Mouse (Mus musculus) midbrain, embryonic 14.5 days (tissue): ENCODE measurements at regions not wholly inside any gene's neighbourhood (a gene's known extent, or its start where the extent isn't known, plus 50 kb on each side); places are given as distances from the start of the nearest gene placed in this dataset.

Experiments
- ATAC-seq: fragments of 200-750 bp; cut with Nextera tagmentation; 2 replicates; pipeline ENCODE4 v1.8.0; 2017; ENCODE audit warnings: moderate number of reproducible peaks, moderate library complexity; ENCODE audit not compliant: low FRiP score, low TSS enrichment
- DNase-seq: peaks from one replicate; pipeline ENCODE4 v3.0.0-alpha.2; 2015
- H3K27ac ChIP-seq: fragments of 300-500 bp; sonication (generic); replicated peaks from 2 replicates; pipeline ENCODE4 v1.5.1; 2014; ENCODE audit warnings: mild to moderate bottlenecking, low read depth, low read length, moderate library complexity
- H3K27me3 ChIP-seq: fragments of 300-500 bp; sonication (generic); 2 replicates; pipeline ENCODE4 v1.6.1; 2014; ENCODE audit warnings: low read length, control low read depth, mixed read lengths; ENCODE audit not compliant: control insufficient read depth, insufficient read depth
- H3K36me3 ChIP-seq: fragments of 300-500 bp; sonication (generic); 2 replicates; pipeline ENCODE4 v1.6.1; 2014; ENCODE audit warnings: low read length, control low read depth; ENCODE audit not compliant: control insufficient read depth, insufficient read depth
- H3K4me1 ChIP-seq: fragments of 300-500 bp; sonication (generic); 2 replicates; pipeline ENCODE4 v1.6.1; 2014; ENCODE audit warnings: mild to moderate bottlenecking, antibody characterized with exemption, low read length, control low read depth; ENCODE audit not compliant: control insufficient read depth, insufficient read depth
- H3K4me2 ChIP-seq: fragments of 300-500 bp; sonication (generic); 2 replicates; pipeline ENCODE4 v1.6.1; 2014; ENCODE audit warnings: mild to moderate bottlenecking, low read length, moderate library complexity
- H3K4me3 ChIP-seq: fragments of 300-500 bp; sonication (generic); replicated peaks from 2 replicates; pipeline ENCODE4 v1.5.1; 2014; ENCODE audit warnings: low read depth, low read length
- H3K9ac ChIP-seq: fragments of 300-500 bp; sonication (generic); replicated peaks from 2 replicates; pipeline ENCODE4 v1.6.1; 2014; ENCODE audit warnings: mild to moderate bottlenecking, low read length, moderate library complexity
- H3K9me3 ChIP-seq: fragments of 300-500 bp; sonication (generic); 2 replicates; pipeline ENCODE4 v1.6.1; 2016; ENCODE audit warnings: low read length, control low read depth, mixed read lengths; ENCODE audit not compliant: control insufficient read depth
- WGBS: fragments of 180-500 bp; shearing (Covaris S2); extraction: QIAGEN DNeasy Blood & Tissue Kit; methylation state at CpG from one replicate; pipeline ENCODE4 v1.1.7; 2014; 5-methylcytosine and 5-hydroxymethylcytosine counted together

DNA sequence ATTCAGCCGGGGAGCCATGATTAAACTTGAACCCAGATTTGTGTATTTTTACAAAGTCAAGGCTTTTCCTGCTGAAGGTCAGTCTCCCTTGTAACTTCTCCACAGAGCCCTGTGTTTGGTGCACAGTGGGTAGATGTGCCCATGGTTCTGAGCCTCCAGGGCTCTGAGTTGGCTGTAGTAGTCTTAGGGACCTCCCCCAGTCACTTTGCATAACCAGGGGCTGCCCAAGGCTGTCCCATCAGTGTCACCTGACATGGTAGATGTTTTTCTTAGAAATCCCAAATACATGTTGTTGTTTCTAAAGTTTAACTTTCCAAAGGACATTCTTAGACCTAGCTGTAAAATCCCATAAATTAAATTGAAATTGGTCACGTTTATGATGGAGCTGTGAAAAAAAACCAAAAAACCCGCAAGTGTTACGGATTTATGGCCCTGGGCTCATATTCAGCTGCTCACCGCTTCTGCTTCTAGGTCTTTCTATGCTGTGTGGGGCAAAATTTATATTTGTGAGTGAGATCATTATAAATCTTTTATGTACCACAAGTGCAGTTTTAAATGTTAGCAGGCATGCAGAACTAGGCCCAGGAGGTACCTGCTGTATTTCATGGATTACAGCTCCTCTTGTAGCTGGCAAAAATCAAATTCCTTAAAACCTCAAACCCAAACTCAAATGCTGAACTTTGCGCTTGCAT lies 339.4 kb upstream of the Id2 start:
- WGBS = 92% methylated on average over 6 of the region's 6 CpGs
- no peaks in the 10 kb centered on the region for H3K9me3 ChIP-seq
- no peak overlapping the region for H3K27ac ChIP-seq
- H3K4me1 ChIP-seq = no peaks in the 10 kb centered on the region
- no peaks in the 10 kb centered on the region for H3K27me3 ChIP-seq
- no peak overlapping the region for H3K9ac ChIP-seq
- DNase-seq (no peak), ATAC-seq (no peak)
- no peaks in the 10 kb centered on the region for H3K36me3 ChIP-seq
- no peak overlapping the region for H3K4me2 ChIP-seq
- H3K4me3 ChIP-seq = no peak overlapping the region

DNA sequence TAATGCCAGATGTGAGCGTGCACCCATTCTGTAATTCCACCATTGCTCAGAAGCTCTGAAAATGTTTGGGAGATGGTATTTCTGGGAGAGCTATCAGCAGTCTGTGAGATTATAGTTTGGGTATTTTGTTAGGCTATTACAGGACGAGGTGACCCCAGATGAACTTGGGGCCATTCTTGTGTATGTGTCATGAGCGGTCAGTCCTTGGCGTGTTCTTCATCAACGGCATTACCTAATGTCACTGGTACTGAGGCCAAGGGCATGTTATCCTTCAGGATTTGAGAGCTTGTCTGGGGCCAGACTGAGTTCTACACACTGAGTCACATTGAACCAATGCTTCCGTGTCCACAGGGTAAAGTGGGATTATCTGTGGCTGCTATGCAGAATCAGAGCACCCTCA lies 335.9 kb upstream of the Id2 start:
- Histone ChIP-seq H3K27me3 (no peaks in the 10 kb centered on the region), H3K4me2 (no peak overlapping the region), H3K27ac (no peak overlapping the region), H3K4me3 (no peak overlapping the region), H3K4me1 (no peaks in the 10 kb centered on the region), H3K36me3 (no peaks in the 10 kb centered on the region), H3K9ac (no peak overlapping the region), H3K9me3 (no peaks in the 10 kb centered on the region)
- no peak for DNase-seq
- WGBS = 96% methylated on average over 6 of the region's 6 CpGs
- ATAC-seq = no peak

GRCm38 (mm10) chr12:25430911-25431310 lies 334.0 kb upstream of the Id2 start:
- ATAC-seq = no peak
- WGBS = 93% methylated on average over 4 of the region's 4 CpGs
- Histone ChIP-seq H3K27ac (no peak overlapping the region), H3K4me3 (no peak overlapping the region), H3K27me3 (no peaks in the 10 kb centered on the region), H3K4me1 (no peaks in the 10 kb centered on the region), H3K9me3 (no peaks in the 10 kb centered on the region), H3K9ac (no peak overlapping the region), H3K4me2 (no peak overlapping the region), H3K36me3 (no peaks in the 10 kb centered on the region)
- DNase-seq = no peak

DNA sequence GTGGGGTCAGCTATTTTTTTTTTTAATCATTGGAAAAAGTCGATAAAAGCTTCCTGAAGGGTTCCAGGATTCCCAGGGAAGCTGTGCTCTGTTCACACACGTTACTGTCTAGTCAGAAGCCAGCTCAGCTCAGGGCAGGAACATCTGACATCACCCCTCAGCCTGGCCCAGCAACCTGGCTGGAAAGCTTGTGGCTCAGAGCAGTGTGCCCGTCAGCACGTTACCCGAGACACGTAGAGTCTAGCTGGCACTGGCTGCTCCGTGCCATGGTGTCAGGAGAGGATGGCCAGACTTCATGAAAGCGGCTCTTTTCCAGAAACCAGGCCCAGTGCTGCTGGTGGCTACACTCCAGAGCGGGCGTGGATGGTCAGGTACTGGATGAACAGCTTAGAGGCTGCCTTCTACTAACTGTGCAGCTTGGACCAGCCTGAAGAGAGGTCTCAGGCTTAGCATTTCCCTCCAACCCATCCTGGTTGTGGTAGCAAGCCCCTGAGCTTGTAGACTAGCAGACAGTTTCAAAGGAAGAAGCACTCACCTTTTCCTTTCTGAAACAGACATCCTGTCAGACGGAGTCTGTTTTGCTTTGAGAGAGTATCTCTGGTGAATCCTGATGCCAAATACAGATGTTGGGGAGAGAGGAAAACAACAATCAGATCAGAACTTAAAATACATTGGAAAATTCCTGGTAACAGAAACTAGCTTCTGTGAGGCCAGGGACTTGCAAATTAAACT lies 331.1 kb upstream of the Id2 start:
- no peak overlapping the region for H3K27ac ChIP-seq
- no peak overlapping the region for H3K4me3 ChIP-seq
- H3K4me1 ChIP-seq = no peaks in the 10 kb centered on the region
- no peaks in the 10 kb centered on the region for H3K9me3 ChIP-seq
- no peak overlapping the region for H3K9ac ChIP-seq
- no peaks in the 10 kb centered on the region for H3K27me3 ChIP-seq
- no peaks in the 10 kb centered on the region for H3K36me3 ChIP-seq
- DNase-seq (no peak), ATAC-seq (no peak)
- H3K4me2 ChIP-seq = no peak overlapping the region
- WGBS = 83% methylated on average over 11 of the region's 11 CpGs

DNA sequence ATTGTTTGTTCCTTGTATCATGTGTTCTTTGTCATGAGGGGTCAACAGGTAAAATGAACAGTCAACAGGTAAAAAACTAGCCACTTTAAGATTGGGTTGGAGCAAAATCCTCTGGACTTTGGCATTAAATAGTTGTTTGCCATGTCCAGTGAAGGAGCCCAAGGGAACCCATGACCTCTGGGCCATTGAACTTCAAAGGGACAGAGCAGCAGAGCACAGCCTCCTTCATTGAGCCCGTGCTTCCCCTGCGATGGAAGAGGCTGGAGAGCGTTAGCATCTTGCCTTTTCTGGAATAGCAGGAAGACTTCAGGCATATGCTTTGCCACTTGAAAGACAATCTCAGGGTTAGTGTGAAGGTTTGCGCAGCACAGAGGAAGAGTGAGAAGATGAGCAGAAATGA lies 320.4 kb upstream of the Id2 start:
- H3K4me1 ChIP-seq = peaks cover 9% of the 10 kb centered on the region; the same call in 1 of the 2 replicates
- DNase-seq (no peak), ATAC-seq (no peak)
- H3K9me3 ChIP-seq = 0 out of 2 replicates have a peak, but pooled peaks cover under 1% of the 10 kb centered on the region
- no peak overlapping the region for H3K9ac ChIP-seq
- no peaks in the 10 kb centered on the region for H3K27me3 ChIP-seq
- H3K4me2 ChIP-seq = no peak overlapping the region
- no peak overlapping the region for H3K4me3 ChIP-seq
- no peaks in the 10 kb centered on the region for H3K36me3 ChIP-seq
- 89% methylated on average over 4 of the region's 4 CpGs for whole genome bisulfite sequencing
- H3K27ac ChIP-seq = no peak overlapping the region

GRCm38 (mm10) chr12:25416571-25416970 lies 319.6 kb upstream of the Id2 start:
- peak; percentile 31 for DNase-seq
- Histone ChIP-seq H3K36me3 (no peaks in the 10 kb centered on the region), H3K27ac (no peak overlapping the region), H3K9ac (no peak overlapping the region), H3K4me3 (no peak overlapping the region), H3K9me3 (0 out of 2 replicates have a peak, but pooled peaks cover 2% of the 10 kb centered on the region), H3K4me1 (peaks cover 9% of the 10 kb centered on the region; the same call in 1 of the 2 replicates), H3K4me2 (no peak overlapping the region), H3K27me3 (no peaks in the 10 kb centered on the region)
- no peak for ATAC-seq
- 59% methylated on average over 3 of the region's 3 CpGs for WGBS

- H3K4me1 ChIP-seq = peaks cover 9% of the 10 kb centered on the region; the same call in 1 of the 2 replicates
- DNase-seq (no peak), ATAC-seq (no peak)
- no peak overlapping the region for H3K4me2 ChIP-seq
- WGBS = 22% methylated on average over 3 of the region's 3 CpGs
- H3K9me3 ChIP-seq = 0 out of 2 replicates have a peak, but pooled peaks cover 2% of the 10 kb centered on the region
- no peaks in the 10 kb centered on the region for H3K27me3 ChIP-seq
- no peaks in the 10 kb centered on the region for H3K36me3 ChIP-seq
- H3K27ac ChIP-seq = no peak overlapping the region; the same call in 1 of the 2 replicates
- no peak overlapping the region for H3K9ac ChIP-seq
- no peak overlapping the region for H3K4me3 ChIP-seq
These were observed 318.7 kb upstream of the Id2 start for GRCm38 (mm10) chr12:25415641-25416040.

GRCm38 (mm10) chr12:25415232-25415631 lies 318.3 kb upstream of the Id2 start:
- Histone ChIP-seq H3K9ac (no peak overlapping the region), H3K9me3 (0 out of 2 replicates have a peak, but pooled peaks cover 2% of the 10 kb centered on the region), H3K4me3 (no peak overlapping the region), H3K27ac (no peak overlapping the region), H3K36me3 (no peaks in the 10 kb centered on the region), H3K27me3 (no peaks in the 10 kb centered on the region), H3K4me2 (no peak overlapping the region), H3K4me1 (peaks cover 9% of the 10 kb centered on the region; the same call in 1 of the 2 replicates)
- 30% methylated on average over 2 of the region's 2 CpGs for WGBS
- DNase-seq (peak; percentile 46), ATAC-seq (no peak)

DNA sequence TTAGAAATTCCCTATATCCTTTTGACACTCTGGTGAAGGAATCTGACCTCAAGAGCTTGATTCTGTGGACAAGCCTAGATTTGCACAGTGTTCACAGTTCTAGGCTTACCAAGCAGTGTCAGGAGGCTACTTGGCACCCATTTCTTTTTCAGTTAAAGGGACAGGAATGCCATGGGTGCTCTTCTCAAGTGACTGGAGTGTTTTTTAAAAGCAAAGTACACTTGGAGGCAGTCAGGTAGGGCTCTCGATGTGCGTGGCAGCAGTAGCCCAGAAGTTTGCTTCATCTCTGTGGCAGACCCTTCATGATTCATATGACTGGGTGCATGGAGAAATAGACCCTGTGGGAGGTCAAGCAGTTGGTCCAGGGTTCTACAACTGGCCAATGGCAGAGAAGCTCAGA lies 310.4 kb upstream of the Id2 start:
- H3K27me3 ChIP-seq = no peaks in the 10 kb centered on the region
- H3K4me1 ChIP-seq = no peaks in the 10 kb centered on the region
- no peak overlapping the region for H3K27ac ChIP-seq
- DNase-seq = no peak
- WGBS = 95% methylated on average over 2 of the region's 2 CpGs
- 0 out of 2 replicates have a peak, but pooled peaks cover 2% of the 10 kb centered on the region for H3K9me3 ChIP-seq
- H3K4me3 ChIP-seq = no peak overlapping the region
- no peaks in the 10 kb centered on the region for H3K36me3 ChIP-seq
- H3K4me2 ChIP-seq = no peak overlapping the region
- no peak for ATAC-seq
- H3K9ac ChIP-seq = no peak overlapping the region
